Mouse (Mus musculus): ENCODE results near the gene St6galnac6.
A peak's percentile ranks its signal among the peaks of the same experiment; 100 is the strongest.

St6galnac6 gene

DNA sequence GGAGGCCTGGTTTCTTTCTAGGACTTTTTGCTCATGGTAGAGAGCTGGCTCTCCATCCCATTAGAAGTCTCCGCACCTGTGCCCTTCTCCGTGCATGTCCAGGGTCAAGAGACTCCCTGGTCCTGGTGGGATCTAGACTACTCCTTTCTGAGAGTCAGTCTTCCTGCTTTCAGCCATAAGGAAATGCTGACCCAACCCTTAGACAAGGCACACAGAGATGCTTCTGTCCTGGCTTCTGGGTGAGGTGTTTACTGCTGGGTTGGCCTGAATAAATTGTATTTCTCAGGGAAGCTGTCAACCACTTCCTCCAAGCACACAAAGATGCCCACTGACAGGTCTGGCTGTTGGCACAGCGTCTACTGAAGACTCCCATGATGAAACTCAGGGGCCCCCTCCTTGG lies at the start of gene St6galnac6:
TSS of gene St6galnac6 (plus strand) at position 301 of the 400 bp plus-strand sequence.
- no peak for DNase-seq

DNA sequence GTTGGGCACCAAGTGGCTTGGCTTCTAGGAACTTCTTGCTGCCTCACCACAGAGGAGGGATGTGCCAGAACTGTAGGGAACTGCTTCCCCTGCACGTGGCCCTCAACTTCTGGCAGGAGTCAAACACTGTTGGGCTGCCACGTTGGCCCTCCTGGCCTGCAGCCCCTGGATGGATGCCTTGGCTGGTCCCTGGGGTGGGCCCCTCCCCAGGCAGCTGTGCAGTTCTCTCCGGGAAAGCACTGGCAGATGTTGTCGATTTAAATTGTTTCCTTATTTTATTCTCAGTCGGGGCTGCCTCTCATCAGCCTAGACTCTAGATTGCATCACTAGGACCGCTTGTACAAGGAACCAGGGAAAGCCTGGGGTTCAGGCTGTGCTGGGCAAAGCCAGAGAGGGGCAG lies 49.7 kb upstream of the St6galnac6 start:
- peak; percentile 71 for DNase-seq

DNA sequence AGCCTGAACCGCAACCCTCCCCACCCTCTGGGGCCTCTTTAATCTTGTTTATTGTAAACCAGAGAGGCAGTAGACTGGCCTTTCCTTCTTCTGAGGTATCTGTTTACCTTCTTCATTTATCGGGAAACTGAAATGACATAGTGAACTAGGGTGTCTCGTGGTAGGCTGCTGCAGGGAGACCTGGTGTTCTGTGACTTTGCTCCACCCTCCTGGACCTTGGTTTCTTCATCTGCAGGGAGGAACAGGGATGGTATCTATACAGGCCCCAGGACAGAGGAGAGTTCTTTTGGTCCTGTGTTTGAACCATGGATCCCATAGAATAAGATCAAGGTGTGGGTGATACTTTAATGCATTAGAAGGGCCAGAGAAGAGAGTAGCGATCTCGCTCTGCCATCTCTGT lies 48.3 kb upstream of the St6galnac6 start:
- no peak for DNase-seq

DNA sequence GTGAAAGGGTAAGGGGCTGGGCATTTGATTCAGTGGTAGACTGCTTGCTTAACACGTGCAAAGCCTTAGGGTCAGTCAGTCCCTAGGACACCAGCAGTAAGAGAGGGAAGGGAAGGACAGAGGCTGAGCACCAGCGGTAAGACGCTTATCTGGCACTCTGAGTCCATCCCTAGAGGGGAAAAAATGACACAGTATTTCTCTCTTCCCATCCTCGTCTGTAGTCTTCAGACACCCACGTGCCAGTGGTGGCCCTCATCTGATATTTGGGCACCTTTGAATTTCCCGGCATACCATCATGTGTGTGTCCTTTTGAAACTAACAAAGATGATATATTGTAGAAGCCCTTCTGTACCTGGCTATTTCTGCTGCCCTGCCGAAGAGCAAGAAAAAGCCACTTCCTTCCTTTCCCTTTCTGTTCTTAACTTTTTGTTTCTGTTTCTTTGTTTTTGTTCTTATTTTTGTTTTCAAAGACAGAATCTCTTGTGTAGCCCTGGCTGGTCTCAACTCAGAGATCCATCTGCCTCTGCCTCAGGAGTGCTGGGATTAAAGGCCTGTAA lies 45.8 kb upstream of the St6galnac6 start:
- DNase-seq, result no peak

DNA sequence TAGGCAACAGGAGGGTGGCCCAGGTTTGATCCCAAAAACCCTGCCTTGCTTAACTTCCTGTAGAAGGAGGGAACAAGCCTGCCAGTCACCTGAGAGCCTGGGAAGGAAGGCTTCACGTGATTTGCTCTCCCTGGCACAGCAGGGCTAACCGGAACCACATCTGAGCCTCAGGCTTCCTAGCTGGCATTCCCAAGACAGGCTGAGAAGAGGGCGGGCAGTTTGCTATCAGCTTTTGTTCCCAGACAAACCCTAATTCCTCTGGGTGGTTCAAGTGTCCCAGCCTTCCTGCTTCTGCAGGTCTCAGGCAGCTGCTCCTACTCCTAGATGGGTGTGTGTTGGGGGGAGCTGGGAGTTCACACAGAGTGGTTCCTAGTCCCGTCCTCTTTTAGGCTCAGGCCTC lies 44.0 kb upstream of the St6galnac6 start:
- DNase-seq, result no peak

DNA sequence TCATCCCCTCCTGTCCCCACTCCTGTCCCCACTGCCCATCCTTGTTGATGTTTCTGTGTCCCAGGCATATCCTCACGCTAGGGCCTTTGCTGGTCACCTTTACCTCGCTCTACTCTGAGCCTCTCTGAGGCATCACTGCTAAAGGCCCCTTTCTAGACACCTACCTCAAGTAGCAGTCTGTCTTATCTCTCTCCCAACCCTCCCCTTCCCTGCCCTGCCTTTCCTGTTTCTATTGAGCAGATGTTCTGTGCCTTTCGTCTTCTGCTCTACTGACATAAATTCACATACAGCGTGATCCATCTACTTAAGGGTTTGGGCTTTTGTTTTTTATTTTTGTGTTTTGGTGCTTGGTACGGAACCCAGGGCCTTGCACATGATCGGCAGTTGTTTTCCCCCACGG lies 43.5 kb upstream of the St6galnac6 start:
- DNase-seq, result no peak

DNA sequence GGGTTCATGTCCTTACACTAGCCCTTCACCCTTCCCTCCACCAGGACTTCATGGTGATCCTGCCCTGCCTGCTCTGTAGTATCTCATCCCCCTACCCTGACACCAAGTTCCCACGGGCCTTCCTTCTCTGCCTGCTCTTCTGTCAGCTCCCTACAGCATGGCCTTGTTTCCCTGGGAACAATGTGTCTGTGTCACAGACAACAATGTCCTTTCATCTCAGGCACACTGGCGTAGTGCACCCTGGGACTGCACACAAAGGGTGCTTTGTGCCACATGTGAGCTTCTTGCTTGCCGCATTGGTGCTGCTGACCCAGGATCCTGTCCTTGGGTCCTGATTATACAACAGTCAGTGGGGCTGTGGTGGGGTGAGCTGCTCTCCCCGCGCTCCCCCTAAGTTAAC lies 39.9 kb upstream of the St6galnac6 start:
- peak; percentile 91 for DNase-seq

DNA sequence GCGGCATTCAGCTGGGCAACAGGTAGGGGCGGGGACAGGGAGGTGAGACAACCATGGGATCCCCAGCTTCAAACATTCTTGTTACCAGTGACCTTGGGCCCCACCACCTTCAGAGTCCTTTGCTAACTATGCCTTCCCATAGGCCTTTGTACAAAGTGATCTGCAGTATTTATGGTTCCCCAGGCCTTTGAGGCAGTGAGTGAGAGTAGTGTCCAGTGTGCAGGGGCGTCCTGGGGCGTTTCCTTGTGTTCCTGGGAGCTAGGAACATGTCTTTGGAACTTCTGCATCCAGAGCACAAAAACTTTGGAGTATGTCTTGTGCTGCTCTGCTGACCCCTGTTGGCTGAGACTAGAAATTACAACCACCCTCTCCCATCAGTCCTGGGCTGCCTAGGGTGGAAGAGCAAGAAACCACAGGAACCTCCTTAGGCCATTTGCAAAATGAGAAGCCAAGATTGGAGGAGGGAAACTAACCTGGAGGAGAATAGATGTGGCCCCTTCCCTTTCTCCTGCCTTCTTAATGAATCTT lies 32.9 kb upstream of the St6galnac6 start:
- DNase-seq, result no peak

DNA sequence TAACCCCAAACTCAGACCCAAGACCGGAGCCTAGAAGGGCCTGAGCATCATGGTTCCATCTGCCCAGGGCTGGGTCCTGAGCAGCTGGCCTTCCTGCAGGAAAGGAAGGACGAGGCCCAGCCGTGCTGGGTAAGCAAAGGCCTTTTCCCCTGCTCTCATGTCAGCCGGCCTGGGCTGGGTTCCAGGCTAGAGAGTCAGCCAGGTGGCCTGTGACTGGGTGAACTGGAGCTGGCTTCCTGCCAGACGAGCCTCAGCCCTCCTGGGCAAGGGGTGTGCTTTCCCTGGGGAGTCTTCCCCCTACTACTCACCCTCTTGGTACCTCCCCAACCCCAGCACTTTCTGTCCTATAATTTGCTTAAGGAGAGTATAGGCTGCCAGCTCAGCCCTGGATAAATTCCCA lies 31.4 kb upstream of the St6galnac6 start:
- DNase-seq, result no peak

DNA sequence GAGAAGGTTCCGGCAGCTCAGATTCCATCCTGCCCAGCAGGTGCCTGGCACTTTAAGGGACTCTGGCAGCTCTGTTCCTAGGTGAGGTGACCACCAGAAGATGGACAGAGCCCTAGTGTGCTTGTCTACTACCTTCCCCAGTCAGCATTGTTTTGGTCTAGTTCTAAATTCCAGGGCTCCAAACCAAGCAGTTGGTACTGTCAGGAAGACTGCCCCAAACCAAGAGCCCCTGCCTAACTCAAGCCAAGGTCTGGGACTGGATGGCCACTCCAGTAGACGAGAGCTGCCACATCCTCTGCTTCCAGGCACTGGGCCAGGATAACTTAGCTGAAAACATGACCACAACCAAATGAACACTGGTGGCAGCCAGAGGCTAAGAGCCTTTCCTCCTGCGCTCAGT lies 30.6 kb upstream of the St6galnac6 start:
- DNase-seq, result no peak

DNA sequence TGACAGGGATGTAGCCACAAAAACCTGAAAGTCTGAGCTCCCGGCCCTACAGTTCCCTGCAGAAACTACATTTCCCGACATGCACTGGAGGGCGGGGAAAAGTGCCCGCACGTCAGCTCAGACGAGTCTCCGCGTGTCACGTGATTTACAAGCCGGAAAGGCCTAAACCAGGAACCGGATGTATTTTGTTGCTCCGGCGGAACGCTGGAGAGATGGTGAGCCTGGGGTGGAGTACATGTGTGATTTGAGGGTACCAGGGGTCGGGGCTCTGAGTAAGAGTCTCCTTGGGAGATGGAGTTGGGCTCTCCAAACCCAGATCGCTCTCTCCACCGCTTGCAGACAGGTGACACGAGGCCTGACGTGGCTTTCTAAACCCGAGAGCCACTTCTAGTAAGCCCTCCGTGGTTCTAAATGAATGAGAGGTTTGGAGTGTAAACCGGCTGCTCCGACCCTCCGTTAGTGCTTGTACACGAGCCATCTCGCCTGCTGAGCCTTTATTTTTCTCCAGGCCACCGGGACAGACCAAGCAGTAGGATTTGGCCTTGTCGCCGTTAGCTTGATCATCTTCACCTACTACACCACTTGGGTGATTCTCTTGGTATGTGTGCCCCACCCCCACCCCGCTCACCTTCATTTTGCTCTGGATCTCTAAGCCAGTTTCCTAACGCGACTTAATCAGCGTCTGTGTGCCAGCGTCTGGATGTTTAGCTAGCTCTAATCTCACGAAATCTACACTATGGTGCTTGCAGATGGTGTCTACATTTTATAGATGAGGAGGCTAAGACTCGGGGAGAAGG lies 28.6 kb upstream of the St6galnac6 start, which contains the start of gene Dpm2:
TSS of gene Dpm2 (plus strand) at position 161 of the 797 bp plus-strand sequence.
- peak; percentile 95 for DNase-seq

DNA sequence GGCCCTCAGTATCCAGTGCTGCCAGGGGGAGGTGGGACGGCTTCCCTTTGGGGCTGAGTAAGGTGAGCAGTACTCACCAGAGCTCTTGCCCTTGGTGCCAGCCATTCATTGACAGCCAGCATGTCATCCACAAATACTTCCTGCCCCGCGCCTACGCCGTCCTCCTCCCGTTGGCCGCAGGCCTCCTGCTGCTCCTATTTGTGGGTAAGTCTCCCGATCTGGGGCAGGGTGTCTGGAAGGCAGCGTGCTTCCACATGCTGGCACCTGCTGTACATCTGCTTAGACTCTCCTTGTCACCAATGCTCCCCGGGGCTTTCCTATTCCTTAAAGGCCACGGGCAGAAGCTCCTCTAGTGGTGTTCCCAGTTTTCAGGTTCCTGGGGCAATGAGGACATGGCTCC lies 27.3 kb upstream of the St6galnac6 start:
- DNase-seq, result no peak

DNA sequence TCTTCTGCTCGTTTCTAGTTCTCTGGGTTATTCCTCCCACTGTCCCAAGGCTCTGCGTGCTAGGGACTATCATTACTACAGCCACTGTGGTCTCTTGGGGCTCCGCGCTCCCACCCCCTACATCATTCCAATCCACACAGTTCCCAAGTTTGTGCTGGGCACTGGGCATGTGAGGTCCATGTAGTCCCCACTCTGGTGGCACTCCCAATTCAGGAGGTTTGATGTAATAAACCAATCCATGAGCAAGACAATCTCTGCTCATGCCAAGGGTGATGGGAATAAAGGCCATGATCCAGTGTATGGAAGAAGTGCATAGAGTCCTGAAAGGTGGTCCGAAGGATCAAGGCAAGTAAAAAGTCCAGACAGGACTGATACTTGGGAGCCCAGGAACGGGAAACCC lies 25.0 kb upstream of the St6galnac6 start, which contains the start of gene Pip5kl1:
TSS of gene Pip5kl1 (plus strand) at position 301 of the 400 bp plus-strand sequence.
- no peak for DNase-seq

DNA sequence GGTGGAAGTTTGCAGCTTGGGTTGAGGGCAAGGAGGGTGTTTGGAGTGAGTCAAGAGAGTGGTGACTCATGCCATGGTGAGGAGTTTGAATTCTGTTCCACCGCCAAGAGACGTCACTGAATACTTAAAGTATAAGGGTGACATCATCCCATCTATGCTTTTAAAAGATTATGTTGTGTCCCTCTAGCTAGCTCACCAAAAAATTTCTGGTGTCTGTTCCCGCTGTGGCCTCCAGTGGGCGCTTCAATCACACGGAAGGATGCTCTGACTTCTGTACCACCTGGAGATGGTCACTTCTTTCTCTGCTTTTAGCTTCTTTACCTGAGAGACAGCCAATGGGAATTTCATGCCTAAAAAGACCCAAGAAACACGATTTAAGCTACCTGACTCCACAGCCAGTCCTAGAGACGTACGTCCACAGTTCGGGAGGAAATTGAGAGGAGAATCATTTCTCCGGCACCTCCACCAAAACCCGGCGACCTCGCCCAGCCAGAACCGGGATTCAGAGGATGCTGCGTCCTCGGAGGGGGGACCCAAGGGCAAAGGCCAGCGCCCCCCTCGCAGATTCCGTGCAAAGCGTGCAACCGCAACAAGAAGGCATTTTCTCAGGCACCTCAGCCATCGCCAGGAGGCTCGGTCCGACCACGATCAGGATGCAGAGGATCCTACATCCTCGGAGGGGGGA lies 24.5 kb upstream of the St6galnac6 start:
- DNase-seq, result peak; percentile 72

DNA sequence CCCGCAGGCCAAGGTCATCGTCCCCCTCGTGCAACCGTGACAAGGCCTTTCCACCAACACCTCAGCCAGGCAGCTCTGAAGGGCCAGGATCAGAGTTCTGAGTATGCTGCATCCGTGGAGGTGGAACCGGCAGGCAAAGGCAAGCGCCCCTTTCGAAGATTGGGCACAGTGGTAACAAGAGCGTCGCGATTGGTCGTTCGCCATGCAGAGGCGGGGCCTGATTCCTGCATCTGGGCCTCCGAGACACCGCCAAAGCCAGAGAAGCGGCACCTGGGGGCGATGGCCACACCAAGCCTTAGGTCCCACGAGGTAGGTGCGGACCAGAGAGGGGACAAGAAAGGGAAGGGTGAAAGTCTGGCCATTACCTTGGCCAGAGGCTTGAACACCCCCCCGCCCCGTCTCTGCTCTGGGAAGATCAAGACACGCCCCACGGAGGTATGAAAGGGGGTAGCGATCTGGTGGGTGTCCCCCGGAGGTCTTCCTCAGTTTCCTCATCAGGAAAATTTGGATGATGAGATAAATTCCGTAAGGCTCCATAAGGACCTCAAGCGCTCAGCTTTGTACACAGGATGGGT lies 23.8 kb upstream of the St6galnac6 start, which contains the start of gene 9430097D07Rik:
TSS of gene 9430097D07Rik (minus strand) at position 99 of the 575 bp plus-strand sequence.
- DNase-seq, result peak; percentile 75

DNA sequence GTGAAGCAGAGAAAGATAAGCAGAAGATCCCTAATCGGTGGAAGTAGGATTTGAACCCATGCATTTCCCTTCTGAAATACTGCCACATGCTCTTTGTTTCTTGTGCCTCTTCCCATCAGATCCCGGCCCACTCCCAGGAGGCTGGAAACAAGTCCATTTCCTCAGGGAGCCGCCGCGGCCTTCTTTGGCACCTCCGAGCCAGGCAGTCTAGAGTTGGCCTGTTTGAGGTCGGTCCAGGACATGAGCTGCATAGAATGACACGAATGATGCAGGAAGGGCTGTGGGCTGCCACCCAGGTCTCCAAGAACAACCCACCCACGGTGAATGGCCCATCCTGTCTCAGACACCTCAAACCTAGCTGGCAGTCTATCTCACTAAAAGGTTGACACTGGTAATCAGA lies 23.0 kb upstream of the St6galnac6 start:
- DNase-seq, result no peak

DNA sequence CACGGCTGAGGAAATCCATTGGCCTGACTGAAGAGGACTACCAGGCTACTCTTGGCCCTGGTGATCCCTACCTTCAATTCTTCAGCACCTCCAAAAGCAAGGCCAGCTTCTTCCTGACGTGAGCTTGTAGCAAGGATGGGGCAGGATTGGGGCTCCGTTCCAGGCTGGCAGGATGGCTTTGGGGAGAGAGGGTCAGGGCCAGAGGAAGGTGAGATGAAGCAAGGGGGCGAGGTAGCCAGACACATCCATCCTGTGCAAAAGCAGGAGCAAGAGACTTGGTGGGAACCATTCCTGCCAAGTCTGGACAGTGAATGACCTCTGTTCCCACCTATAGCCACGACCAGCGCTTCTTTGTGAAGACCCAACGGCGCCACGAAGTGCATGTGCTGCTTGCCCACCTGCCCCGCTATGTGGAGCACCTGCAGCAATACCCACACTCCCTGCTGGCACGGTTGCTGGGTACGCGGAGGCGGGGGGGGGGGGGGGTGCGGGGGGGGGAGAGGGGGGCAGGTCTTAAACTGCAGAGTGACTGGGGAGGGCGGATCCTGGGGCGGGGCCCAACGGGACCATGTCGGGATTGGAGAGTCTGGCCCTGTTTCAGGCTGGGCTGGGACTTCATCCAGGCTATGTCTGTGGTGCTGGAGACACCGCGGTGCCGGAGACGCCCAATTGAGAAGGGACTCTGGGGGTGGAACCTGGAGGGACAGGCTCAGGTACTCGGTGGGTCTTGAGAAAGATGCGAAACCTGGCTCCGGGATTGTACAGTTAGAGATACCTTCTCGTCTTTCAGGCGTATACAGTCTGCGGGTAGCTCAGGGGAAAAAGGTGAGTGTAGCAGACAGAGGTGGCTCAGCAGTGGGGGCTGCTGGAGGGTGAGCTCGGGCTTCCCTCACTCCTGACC lies 21.1 kb upstream of the St6galnac6 start:
- DNase-seq, result peak; percentile 67

DNA sequence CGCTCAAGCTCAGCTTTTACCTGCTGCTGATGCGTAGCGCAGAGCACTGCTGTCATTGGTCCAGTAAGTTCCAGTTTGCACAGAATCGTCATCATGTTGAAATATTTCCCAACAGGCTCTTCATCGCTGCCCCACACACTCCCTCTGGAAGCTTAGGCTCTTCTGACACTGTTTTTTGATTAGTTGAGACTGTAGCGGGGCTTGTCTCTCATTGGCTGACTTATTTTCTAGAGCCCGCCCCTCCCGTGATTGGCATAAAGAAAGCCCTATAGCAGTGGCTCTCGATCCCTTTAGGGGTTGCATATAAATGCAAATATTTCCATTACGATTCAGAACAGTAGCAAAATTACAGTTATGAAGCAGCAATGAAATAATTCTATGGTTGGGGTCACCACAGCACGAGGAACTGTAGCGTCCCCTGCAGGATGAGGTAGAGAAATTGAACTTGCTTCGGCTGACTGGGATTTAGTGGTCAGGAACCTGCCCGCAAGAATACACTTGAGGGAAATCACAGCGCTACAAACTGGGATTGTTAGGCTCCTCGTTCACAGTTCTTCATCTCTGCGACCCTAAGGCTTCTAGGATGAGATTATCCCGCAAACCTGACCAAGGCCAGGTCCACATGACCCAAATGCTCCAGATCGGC lies 17.9 kb upstream of the St6galnac6 start:
- DNase-seq, result peak; percentile 71

DNA sequence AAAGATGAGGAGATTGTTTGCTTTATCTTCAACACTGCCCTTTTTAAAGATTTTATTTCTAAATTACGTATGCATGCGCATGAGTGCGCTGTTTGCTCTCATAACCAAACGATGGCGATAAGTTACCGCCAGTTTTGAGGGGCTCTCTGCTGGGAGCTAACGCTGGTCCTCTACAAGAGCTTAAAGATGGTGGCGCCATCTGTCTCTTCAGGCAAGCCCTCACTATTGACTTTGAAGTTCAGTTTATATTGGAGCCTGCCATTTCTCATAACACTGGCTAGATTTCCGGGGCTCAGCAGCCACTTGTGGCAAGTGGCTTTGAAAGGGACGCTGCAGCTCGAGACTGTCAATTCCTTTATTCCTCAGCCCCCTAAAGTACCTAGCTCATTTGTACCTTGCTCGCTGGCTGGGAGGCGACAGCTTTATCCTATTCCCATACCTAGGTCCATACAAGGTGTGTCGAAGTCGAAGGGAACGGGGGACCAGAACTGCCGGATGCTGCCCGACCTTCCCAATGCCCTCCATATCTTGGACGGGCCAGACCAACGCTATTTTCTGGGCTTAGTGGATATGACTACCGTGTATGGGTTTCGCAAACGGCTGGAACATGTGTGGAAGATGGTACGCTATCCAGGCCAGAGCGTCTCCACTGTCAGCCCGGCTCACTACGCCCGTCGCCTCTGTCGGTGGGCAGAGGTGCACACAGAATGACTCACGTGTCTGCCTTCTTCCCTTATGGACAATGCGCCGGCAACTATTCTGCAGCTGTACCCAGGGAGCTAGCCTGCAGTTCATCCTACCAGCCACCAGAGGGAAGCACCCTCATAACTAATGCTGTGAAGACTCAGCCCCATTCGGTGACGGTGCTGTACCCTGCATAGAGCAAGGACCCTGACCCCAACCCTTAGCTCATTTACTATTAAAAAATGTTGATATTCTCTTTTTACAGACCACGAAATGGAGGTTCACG lies 16.4 kb upstream of the St6galnac6 start:
- peak; percentile 84 for DNase-seq

DNA sequence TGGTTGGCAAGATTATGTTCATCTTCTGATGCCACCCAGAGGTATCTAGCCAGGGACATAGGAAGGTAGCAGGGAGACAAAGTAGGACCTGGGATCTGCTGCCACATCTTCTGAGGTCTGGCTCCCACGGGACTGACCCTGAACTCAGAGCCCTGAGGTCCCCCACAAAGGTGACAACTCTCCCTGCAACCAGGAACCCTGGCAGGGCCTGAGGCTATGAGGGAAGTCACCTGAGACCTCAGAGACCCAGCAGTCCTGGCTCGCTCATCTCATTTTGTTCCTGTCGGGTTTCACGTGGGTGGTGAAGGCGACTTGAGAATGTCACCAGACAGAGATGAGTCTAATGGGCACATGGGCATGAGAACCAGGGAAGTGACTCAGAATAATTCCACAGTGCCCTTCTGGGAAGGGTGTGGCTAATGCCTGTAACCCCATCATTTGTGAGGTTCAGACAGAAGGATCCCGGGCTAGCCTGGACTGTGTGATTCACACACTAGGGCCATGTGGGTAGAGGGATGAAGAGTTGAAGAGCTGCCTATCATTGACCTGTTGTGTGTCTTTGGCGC lies 14.3 kb upstream of the St6galnac6 start:
- DNase-seq, result no peak
